Mouse (Mus musculus): ENCODE measurements around the gene Cdh11. TPM values are rescaled to one million over a fixed set of nuclear protein-coding genes. Genes with fewer than 3 reads are reported as not detected.

The Cdh11 gene
- 112 and 122 TPM in 2 replicates for polyA plus RNA-seq (2012; rRNA removed)

GRCm38 (mm10) chr8:102785592-102786416, at the start of gene Cdh11:
TSS of gene Cdh11 (minus strand) at chr8:102785642.

